Mouse (Mus musculus) MEL (cell line): Measurements from ENCODE around the gene Tbx21.

Experiments used
- CTCF ChIP-seq, 3 experiments: IDR thresholded peaks in 2 of 3; conservative IDR thresholded peaks in 1 of 3; 2 replicates each; pipeline ENCODE4 v1.5.1; 2011 to 2012; ENCODE audit warnings: low read length in 3 of 3, low read depth in 2 of 3, mild to moderate bottlenecking in 2 of 3, improper control_type of control experiment in 1 of 3, inconsistent platforms in 1 of 3, mixed read lengths in 1 of 3, moderate library complexity in 1 of 3; ENCODE audit not compliant: control insufficient read depth in 1 of 3, insufficient read depth in 1 of 3, poor library complexity in 1 of 3, severe bottlenecking in 1 of 3
- POLR2A ChIP-seq, 2 experiments: IDR thresholded peaks; 2 replicates each; pipeline ENCODE4 v1.6.1; 2011 to 2012; ENCODE audit warnings: low read length in 2 of 2, mild to moderate bottlenecking in 2 of 2, control low read depth in 1 of 2, improper control_type of control experiment in 1 of 2, low read depth in 1 of 2, moderate library complexity in 1 of 2; ENCODE audit not compliant: control insufficient read depth in 1 of 2, insufficient read depth in 1 of 2, poor library complexity in 1 of 2
- SIN3A ChIP-seq: IDR thresholded peaks from 2 replicates; pipeline ENCODE4 v1.6.1; 2012; ENCODE audit warnings: low read length, improper control_type of control experiment, inconsistent platforms

DNA sequence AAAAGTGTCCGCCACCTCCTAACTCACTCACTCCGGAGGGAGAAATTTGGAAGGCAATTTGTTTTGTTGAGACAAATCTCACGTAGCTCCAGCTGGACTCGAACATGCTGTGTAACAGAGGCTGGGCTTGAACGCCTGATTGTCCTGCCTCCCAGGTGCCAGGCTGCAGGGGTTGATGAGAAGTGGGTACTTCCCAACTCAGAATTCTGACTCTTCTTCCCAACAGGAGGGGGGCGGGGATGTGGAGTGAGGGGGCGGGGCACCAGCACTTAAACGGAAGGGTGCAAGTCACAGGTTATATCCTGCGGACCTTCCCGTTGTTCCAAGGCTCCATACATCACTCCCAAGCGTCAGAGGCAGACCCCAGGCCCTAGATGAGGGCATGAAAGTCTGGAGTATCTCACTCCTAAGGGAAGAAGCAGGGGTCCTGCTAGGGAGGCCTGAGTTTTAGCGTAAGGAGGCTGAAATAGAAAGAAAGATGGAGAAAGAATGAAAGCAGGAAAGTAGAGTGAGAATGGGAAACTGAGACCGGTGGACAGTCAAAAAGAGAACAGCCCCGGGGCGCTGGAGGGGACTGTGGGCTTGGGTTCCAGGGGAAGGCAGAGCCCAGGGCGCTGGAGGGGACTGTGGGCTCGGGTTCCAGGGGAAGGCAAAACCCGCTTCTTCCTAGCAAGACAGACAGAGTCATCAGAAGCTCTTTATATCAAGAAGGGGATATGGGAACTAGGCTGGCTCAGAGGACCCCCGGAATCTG is 12.5 kb upstream of the Tbx21 start:
- TF ChIP-seq SIN3A (no peak), POLR2A (IDR thresholded peaks at IDR 0.05; ENCODE audit: control insufficient read depth in 1 of 2, insufficient read depth in 1 of 2, low read depth in 1 of 2, low read length in 2 of 2, poor library complexity in 1 of 2) (0 out of 4 replicates have a peak, but pooled peaks of 1 of the 2 experiments have one; percentile 14), CTCF (IDR thresholded peaks at IDR 0.05 in 2 of 3, conservative IDR thresholded peaks at IDR 0.05 in 1 of 3; ENCODE audit: control insufficient read depth in 1 of 3, insufficient read depth in 1 of 3, low read depth in 2 of 3, low read length in 3 of 3, poor library complexity in 1 of 3, severe bottlenecking in 1 of 3) (no peak)
